Mouse (Mus musculus) MEL (cell line): ENCODE data around the gene Zdhhc9. TPM values are rescaled to one million over a fixed set of nuclear protein-coding genes. Genes with fewer than 3 reads are reported as not detected.

Experiments used
- DNase-seq: peaks from one replicate; pipeline ENCODE4 v3.0.0; 2011; ENCODE audit warnings: low read depth, low spot score
- H3K27ac ChIP-seq: 2 replicates; pipeline ENCODE4 v1.5.1; 2012; ENCODE audit warnings: low read depth, mild to moderate bottlenecking, control low read depth, low read length, moderate library complexity; ENCODE audit not compliant: control insufficient read depth
- H3K27me3 ChIP-seq, 2 experiments: fragments of 150-350 bp in 1 of 2; sonication (generic) in 1 of 2; 2 replicates each; pipeline ENCODE4 v1.6.1; 2012; ENCODE audit warnings: low read length in 2 of 2, mild to moderate bottlenecking in 2 of 2, improper control_type of control experiment in 1 of 2, moderate library complexity in 1 of 2; ENCODE audit not compliant: insufficient read depth in 2 of 2, control insufficient read depth in 1 of 2
- H3K36me3 ChIP-seq, 2 experiments: 2 replicates each; pipeline ENCODE4 v1.6.1; 2012 to 2014; ENCODE audit warnings: low read length in 2 of 2, improper control_type of control experiment in 1 of 2, inconsistent platforms in 1 of 2, mild to moderate bottlenecking in 1 of 2; ENCODE audit not compliant: insufficient read depth in 2 of 2, control insufficient read depth in 1 of 2
- H3K4me1 ChIP-seq, 2 experiments: fragments of 150-350 bp in 1 of 2; sonication (generic) in 1 of 2; 2 replicates each; pipeline ENCODE4 v1.6.1; 2012; ENCODE audit warnings: low read length in 2 of 2, improper control_type of control experiment in 1 of 2, mild to moderate bottlenecking in 1 of 2; ENCODE audit not compliant: insufficient read depth in 2 of 2, control insufficient read depth in 1 of 2
- H3K4me3 ChIP-seq, 2 experiments: fragments of 150-350 bp in 1 of 2; sonication (generic) in 1 of 2; 2 replicates each; pipeline ENCODE4 v1.5.1; 2012; ENCODE audit warnings: low read depth in 2 of 2, low read length in 2 of 2, mild to moderate bottlenecking in 2 of 2, moderate library complexity in 2 of 2, control low read depth in 1 of 2, improper control_type of control experiment in 1 of 2; ENCODE audit not compliant: control insufficient read depth in 1 of 2, insufficient read depth in 1 of 2
- H3K79me2 ChIP-seq: 2 replicates; pipeline ENCODE4 v1.6.1; 2012; ENCODE audit warnings: mild to moderate bottlenecking, low read length, moderate library complexity; ENCODE audit not compliant: control insufficient read depth, poor library complexity, insufficient read depth
- H3K9ac ChIP-seq: 2 replicates; pipeline ENCODE4 v1.6.1; 2012; ENCODE audit warnings: low read depth, mild to moderate bottlenecking, control low read depth, low read length, moderate library complexity; ENCODE audit not compliant: control insufficient read depth, poor library complexity, severe bottlenecking
- H3K9me3 ChIP-seq: fragments of 150-350 bp; sonication (generic); replicated peaks from 2 replicates; pipeline ENCODE4 v1.6.1; 2012; ENCODE audit warnings: mild to moderate bottlenecking, low read length, improper control_type of control experiment, moderate library complexity; ENCODE audit not compliant: insufficient read depth
- BHLHE40 ChIP-seq: IDR thresholded peaks from 2 replicates; pipeline ENCODE4 v1.6.1; 2012; ENCODE audit warnings: low read depth, mild to moderate bottlenecking, inconsistent platforms, low read length, improper control_type of control experiment, borderline replicate concordance
- CHD2 ChIP-seq: IDR thresholded peaks from 2 replicates; pipeline ENCODE4 v1.6.1; 2011; ENCODE audit warnings: low read length, improper control_type of control experiment
- CTCF ChIP-seq, 3 experiments: IDR thresholded peaks in 2 of 3; conservative IDR thresholded peaks in 1 of 3; 2 replicates each; pipeline ENCODE4 v1.5.1; 2011 to 2012; ENCODE audit warnings: low read length in 3 of 3, low read depth in 2 of 3, mild to moderate bottlenecking in 2 of 3, improper control_type of control experiment in 1 of 3, inconsistent platforms in 1 of 3, mixed read lengths in 1 of 3, moderate library complexity in 1 of 3; ENCODE audit not compliant: control insufficient read depth in 1 of 3, insufficient read depth in 1 of 3, poor library complexity in 1 of 3, severe bottlenecking in 1 of 3
- ELF1 ChIP-seq: IDR thresholded peaks from 2 replicates; pipeline ENCODE4 v1.6.1; 2014; ENCODE audit warnings: low read depth, mild to moderate bottlenecking, inconsistent platforms, low read length, improper control_type of control experiment, moderate library complexity
- EP300 ChIP-seq, 2 experiments: IDR thresholded peaks; 2 replicates each; pipeline ENCODE4 v1.6.1; 2011; ENCODE audit warnings: improper control_type of control experiment in 2 of 2, low read length in 2 of 2, low read depth in 1 of 2, mild to moderate bottlenecking in 1 of 2
- ETS1 ChIP-seq: IDR thresholded peaks from 2 replicates; pipeline ENCODE4 v1.6.1; 2012; ENCODE audit warnings: low read depth, mild to moderate bottlenecking, inconsistent platforms, low read length, improper control_type of control experiment, moderate library complexity
- GATA1 ChIP-seq: IDR thresholded peaks from 2 replicates; pipeline ENCODE4 v1.6.1; 2011; ENCODE audit warnings: low read depth, low read length, improper control_type of control experiment
- MEF2A ChIP-seq: IDR thresholded peaks from 2 replicates; pipeline ENCODE4 v1.6.1; 2014; ENCODE audit warnings: low read depth, mild to moderate bottlenecking, inconsistent platforms, low read length, improper control_type of control experiment; ENCODE audit not compliant: poor library complexity, insufficient replicate concordance, severe bottlenecking; ENCODE audit errors: extremely low read depth
- MXI1 ChIP-seq: IDR thresholded peaks from 2 replicates; pipeline ENCODE4 v1.6.1; 2011; ENCODE audit warnings: mild to moderate bottlenecking, low read depth, low read length, improper control_type of control experiment
- MYC ChIP-seq: IDR thresholded peaks from 2 replicates; pipeline ENCODE4 v1.6.1; 2011; ENCODE audit warnings: low read depth, mild to moderate bottlenecking, low read length, improper control_type of control experiment, moderate library complexity
- NRF1 ChIP-seq: IDR thresholded peaks from 2 replicates; pipeline ENCODE4 v1.6.1; 2014; ENCODE audit warnings: low read depth, mild to moderate bottlenecking, inconsistent platforms, low read length, improper control_type of control experiment, moderate library complexity; ENCODE audit not compliant: poor library complexity, insufficient read depth, severe bottlenecking
- POLR2A ChIP-seq, 2 experiments: IDR thresholded peaks; 2 replicates each; pipeline ENCODE4 v1.6.1; 2011 to 2012; ENCODE audit warnings: low read length in 2 of 2, mild to moderate bottlenecking in 2 of 2, control low read depth in 1 of 2, improper control_type of control experiment in 1 of 2, low read depth in 1 of 2, moderate library complexity in 1 of 2; ENCODE audit not compliant: control insufficient read depth in 1 of 2, insufficient read depth in 1 of 2, poor library complexity in 1 of 2
- POLR2AphosphoS5 ChIP-seq: IDR thresholded peaks from 2 replicates; pipeline ENCODE4 v1.6.1; 2012; ENCODE audit warnings: low read depth, borderline replicate concordance, mild to moderate bottlenecking, inconsistent platforms, low read length, moderate library complexity, mixed read lengths
- RAD21 ChIP-seq: IDR thresholded peaks from 2 replicates; pipeline ENCODE4 v1.6.1; 2011; ENCODE audit warnings: mild to moderate bottlenecking, low read depth, low read length, improper control_type of control experiment
- RCOR1 ChIP-seq: IDR thresholded peaks from 2 replicates; pipeline ENCODE4 v1.6.1; 2012; ENCODE audit warnings: low read depth, mild to moderate bottlenecking, inconsistent platforms, low read length, improper control_type of control experiment
- SIN3A ChIP-seq: IDR thresholded peaks from 2 replicates; pipeline ENCODE4 v1.6.1; 2012; ENCODE audit warnings: low read length, improper control_type of control experiment, inconsistent platforms
- SMC3 ChIP-seq: IDR thresholded peaks from 2 replicates; pipeline ENCODE4 v1.6.1; 2011; ENCODE audit warnings: low read depth, low read length, improper control_type of control experiment
- TAL1 ChIP-seq: IDR thresholded peaks from 2 replicates; pipeline ENCODE4 v1.6.1; 2012; ENCODE audit warnings: mild to moderate bottlenecking, inconsistent platforms, low read length, moderate library complexity, mixed read lengths
- TCF12 ChIP-seq: IDR thresholded peaks from 2 replicates; pipeline ENCODE4 v1.6.1; 2014; ENCODE audit warnings: low read depth, mild to moderate bottlenecking, inconsistent platforms, low read length, improper control_type of control experiment, moderate library complexity
- USF1 ChIP-seq: IDR thresholded peaks from 2 replicates; pipeline ENCODE4 v1.6.1; 2014; ENCODE audit warnings: low read depth, mild to moderate bottlenecking, inconsistent platforms, low read length, improper control_type of control experiment, moderate library complexity
- USF2 ChIP-seq, 2 experiments: IDR thresholded peaks; 2 replicates each; pipeline ENCODE4 v1.6.1; 2011 to 2012; ENCODE audit warnings: improper control_type of control experiment in 2 of 2, low read length in 2 of 2, borderline replicate concordance in 1 of 2, inconsistent platforms in 1 of 2, low read depth in 1 of 2, mild to moderate bottlenecking in 1 of 2; ENCODE audit not compliant: insufficient read depth in 1 of 2
- ZC3H11A ChIP-seq: IDR thresholded peaks from 2 replicates; pipeline ENCODE4 v1.6.1; 2012; ENCODE audit warnings: low read depth, mild to moderate bottlenecking, inconsistent platforms, low read length, improper control_type of control experiment
- polyA plus RNA-seq, 2 experiments: library from polyadenylated mRNA; stranded (reverse) in 1 of 2; unstranded in 1 of 2; fragments of >175 nt in 1 of 2; fragments of >200 nt in 1 of 2; gene quantifications; 2 replicates each; pipeline versions ENCODE4 v1.2.1 to v1.2.4; 2012; ENCODE audit warnings: low replicate concordance in 2 of 2, low read depth in 1 of 2; ENCODE audit not compliant: insufficient read length in 2 of 2, insufficient read depth in 1 of 2, missing spikeins in 1 of 2
- total RNA-seq: library from RNA; depleted of rRNA; stranded (reverse); fragments of 300-350 nt; gene quantifications from 2 replicates; pipeline ENCODE4 v1.2.3, GENCODE M21; 2012

The Zdhhc9 gene
- total and polyA plus RNA-seq, 3 experiments, result 2.3 to 51.7 (median 8.3) TPM

GRCm38 (mm10) chrX:48126903-48127476, 81.7 kb downstream of the Zdhhc9 start:
- TF ChIP-seq USF1 (no peak), EP300 (IDR thresholded peaks at IDR 0.05; ENCODE audit: low read depth in 1 of 2, low read length in 2 of 2) (no peak), TAL1 (no peak), SMC3 (no peak), NRF1 (no peak), POLR2A (IDR thresholded peaks at IDR 0.05; ENCODE audit: control insufficient read depth in 1 of 2, insufficient read depth in 1 of 2, low read depth in 1 of 2, low read length in 2 of 2, poor library complexity in 1 of 2) (no peak), CTCF (IDR thresholded peaks at IDR 0.05 in 2 of 3, conservative IDR thresholded peaks at IDR 0.05 in 1 of 3; ENCODE audit: control insufficient read depth in 1 of 3, insufficient read depth in 1 of 3, low read depth in 2 of 3, low read length in 3 of 3, poor library complexity in 1 of 3, severe bottlenecking in 1 of 3) (no peak), BHLHE40 (no peak), ZC3H11A (no peak), MYC (no peak), CHD2 (no peak), ETS1 (no peak), USF2 (IDR thresholded peaks at IDR 0.05; ENCODE audit: borderline replicate concordance in 1 of 2, insufficient read depth in 1 of 2, low read depth in 1 of 2, low read length in 2 of 2) (no peak), ELF1 (no peak)
- Histone ChIP-seq H3K36me3 (peaks cover 0 to 8% of the 10 kb centered on the region in 2 experiments; a peak in 2 of 4 replicates), H3K27me3 (no peaks in the 10 kb centered on the region), H3K9ac (no peak overlapping the region), H3K9me3 (no peaks in the 10 kb centered on the region), H3K4me3 (no peak overlapping the region), H3K4me1 (peaks cover 6 to 14% of the 10 kb centered on the region in 2 experiments), H3K79me2 (no peaks in the 10 kb centered on the region), H3K27ac (peak overlapping the region; percentile 49)
- no peak for DNase-seq

GRCm38 (mm10) chrX:48124132-48125071, 84.3 kb downstream of the Zdhhc9 start:
- H3K27ac ChIP-seq, result peak overlapping the region; percentile 55
- H3K4me1 ChIP-seq, result peaks cover 6 to 17% of the 10 kb centered on the region in 2 experiments
- DNase-seq, result peak; percentile 77
- H3K27me3 ChIP-seq, result no peaks in the 10 kb centered on the region
- H3K9me3 ChIP-seq, result no peaks in the 10 kb centered on the region
- no peak for TF ChIP-seq ELF1
- TF ChIP-seq USF2 (IDR thresholded peaks at IDR 0.05; ENCODE audit: borderline replicate concordance in 1 of 2, insufficient read depth in 1 of 2, low read depth in 1 of 2, low read length in 2 of 2), result no peak
- TF ChIP-seq SMC3, result peak; percentile 49
- TF ChIP-seq RAD21, result peak; percentile 48
- TF ChIP-seq RCOR1, result peak; percentile 11; the same call in 1 of the 2 replicates
- no peak for TF ChIP-seq POLR2AphosphoS5
- TF ChIP-seq CTCF (IDR thresholded peaks at IDR 0.05 in 2 of 3, conservative IDR thresholded peaks at IDR 0.05 in 1 of 3; ENCODE audit: control insufficient read depth in 1 of 3, insufficient read depth in 1 of 3, low read depth in 2 of 3, low read length in 3 of 3, poor library complexity in 1 of 3, severe bottlenecking in 1 of 3), result peak; percentile 62 to 73 (median 64)
- TF ChIP-seq TCF12, result peak; percentile 26; the same call in 1 of the 2 replicates
- TF ChIP-seq MXI1, result peak; percentile 31; the same call in 1 of the 2 replicates
- TF ChIP-seq EP300 (IDR thresholded peaks at IDR 0.05; ENCODE audit: low read depth in 1 of 2, low read length in 2 of 2), result peak; percentile 16 to 53; a peak in 1 of 4 replicates
- TF ChIP-seq SIN3A, result 0 out of 2 replicates have a peak, but pooled peaks have one; percentile 20
- TF ChIP-seq GATA1, result peak; percentile 26
- no peak for TF ChIP-seq POLR2A (IDR thresholded peaks at IDR 0.05; ENCODE audit: control insufficient read depth in 1 of 2, insufficient read depth in 1 of 2, low read depth in 1 of 2, low read length in 2 of 2, poor library complexity in 1 of 2)
- TF ChIP-seq MEF2A, result no peak
- H3K9ac ChIP-seq, result peak overlapping the region; percentile 37
- H3K4me3 ChIP-seq, result peak overlapping the region; percentile 51 to 55
- peaks cover 0 to 8% of the 10 kb centered on the region in 2 experiments; a peak in 2 of 4 replicates for H3K36me3 ChIP-seq
- no peaks in the 10 kb centered on the region for H3K79me2 ChIP-seq
